Mouse (Mus musculus) megakaryocyte progenitor cell, adult 5-6 weeks (primary cell): ENCODE measurements around the gene Gm20604. TPM values are rescaled to one million over a fixed set of nuclear protein-coding genes. Genes with fewer than 3 reads are reported as not detected.

Experiments used
- ATAC-seq: replicated peaks from 2 replicates; pipeline ENCODE4 v1.8.0; 2016; ENCODE audit warnings: mild to moderate bottlenecking, moderate TSS enrichment, inconsistent platforms; ENCODE audit not compliant: poor library complexity
- total RNA-seq, 2 experiments: library from RNA; stranded (forward) in 1 of 2; stranded (reverse) in 1 of 2; fragments of 157-497, 149-512 nt in 1 of 2; fragments of 200-1000 nt in 1 of 2; gene quantifications; 2 replicates each; pipeline versions ENCODE4 v1.2.3 to v1.2.4; 2015 to 2017

Gene Gm20604
- total RNA-seq, 2 experiments from 2014 or later: 10.2 to 16.7 TPM

- peak; percentile 82 for ATAC-seq
Observed at GRCm38 (mm10) chr12:102743589-102744574, 14.6 kb downstream of the Gm20604 start, which contains the start of the genes Moap1 and Tmem251. Gene Moap1 (minus strand): TSS chr12:102743661. Gene Tmem251 (plus strand): TSS chr12:102743762.

DNA sequence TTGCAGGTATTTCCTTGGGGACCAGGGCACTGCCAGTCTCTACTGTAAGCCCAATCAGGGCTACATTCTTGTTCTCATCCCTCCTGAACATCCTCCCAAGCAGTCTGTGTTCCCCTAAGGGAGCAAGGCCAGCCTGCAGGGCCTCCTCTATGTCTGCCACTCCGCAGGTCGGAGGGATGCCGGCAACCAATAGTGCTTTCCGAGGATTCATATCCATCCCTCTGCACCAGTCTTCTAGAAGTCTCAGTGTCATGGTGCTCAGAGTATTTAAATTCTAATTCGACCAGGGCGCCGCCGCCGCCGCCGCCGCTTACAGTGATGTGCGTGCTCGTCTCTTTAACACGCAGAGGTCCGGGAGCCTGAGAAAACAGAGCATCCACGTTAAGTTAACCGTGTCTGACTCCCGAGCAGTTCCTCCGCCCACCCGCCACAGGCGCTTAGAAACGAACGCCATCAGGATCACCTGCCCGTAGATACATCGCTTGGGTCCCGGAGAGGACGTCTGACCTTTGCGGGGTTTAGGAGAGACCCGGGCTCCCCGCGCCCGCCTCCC, 15.4 kb downstream of the Gm20604 start:
- ATAC-seq: peak; percentile 18

DNA sequence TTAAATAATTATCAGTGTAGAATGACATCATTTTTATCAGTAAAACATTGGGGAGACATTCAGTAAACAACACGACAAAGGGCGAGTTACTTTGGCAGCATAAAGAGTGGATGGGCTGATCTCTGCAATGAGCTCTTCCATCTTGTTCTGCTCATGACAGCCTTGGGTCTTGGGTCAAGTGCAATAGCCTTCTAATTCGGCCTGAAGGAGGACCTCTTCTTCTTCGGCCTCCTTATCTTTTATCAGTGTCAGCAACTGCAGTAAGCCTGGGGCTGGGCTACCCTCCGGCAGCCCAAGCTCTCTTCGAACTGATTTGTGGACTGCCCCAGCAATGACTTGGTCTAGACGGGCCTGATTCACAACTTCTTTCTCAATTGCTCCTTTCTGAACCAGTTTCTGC, 16.4 kb downstream of the Gm20604 start:
- no peak for ATAC-seq

DNA sequence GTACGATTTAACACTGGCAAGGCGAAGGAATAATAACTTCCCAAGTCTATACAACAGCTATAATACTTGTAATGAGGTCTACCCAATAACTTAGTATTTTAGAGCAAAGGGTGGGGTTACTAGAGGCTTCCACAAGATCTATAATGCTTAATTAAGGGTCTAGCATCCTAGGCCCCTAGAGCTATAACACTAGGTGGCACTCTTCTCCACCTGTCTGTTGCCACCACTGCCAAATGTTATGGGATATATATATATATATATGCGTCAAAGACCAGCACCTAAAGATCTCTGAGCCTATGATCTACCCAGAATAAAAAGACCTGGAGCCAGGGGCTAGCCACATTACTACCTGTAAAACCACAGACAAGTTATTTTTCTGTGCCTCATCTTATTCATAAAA, 18.2 kb downstream of the Gm20604 start:
- ATAC-seq: peak; percentile 30

DNA sequence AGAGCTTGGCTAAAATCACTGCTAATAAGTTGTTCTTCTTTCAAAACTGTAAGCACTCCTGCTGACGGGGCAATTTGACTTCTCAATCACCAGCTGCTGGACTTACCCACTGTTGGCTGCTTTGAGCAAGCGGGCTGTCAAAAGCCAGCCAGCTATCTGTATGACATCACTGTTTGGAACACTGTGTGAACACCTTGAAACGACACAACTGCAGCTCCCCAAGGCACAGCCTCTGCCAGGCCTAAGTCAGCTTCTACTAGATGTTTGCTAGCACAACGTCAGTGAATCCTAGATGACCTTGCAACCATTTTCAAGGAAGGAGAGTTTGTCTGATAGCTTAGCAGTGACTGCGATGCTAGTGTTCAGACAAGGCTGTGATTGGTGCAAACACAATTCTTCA, 19.4 kb downstream of the Gm20604 start:
- ATAC-seq: no peak

- peak; percentile 87 for ATAC-seq
Observed at GRCm38 (mm10) chr12:102733381-102733780, 25.1 kb downstream of the Gm20604 start.

GRCm38 (mm10) chr12:102730798-102731619, 27.5 kb downstream of the Gm20604 start:
- no peak for ATAC-seq

GRCm38 (mm10) chr12:102729855-102730797, 28.3 kb downstream of the Gm20604 start:
- ATAC-seq: peak; percentile 88

- no peak for ATAC-seq
Observed at GRCm38 (mm10) chr12:102725761-102726175, 32.7 kb downstream of the Gm20604 start.

GRCm38 (mm10) chr12:102725146-102725545, 33.3 kb downstream of the Gm20604 start:
- ATAC-seq: no peak

DNA sequence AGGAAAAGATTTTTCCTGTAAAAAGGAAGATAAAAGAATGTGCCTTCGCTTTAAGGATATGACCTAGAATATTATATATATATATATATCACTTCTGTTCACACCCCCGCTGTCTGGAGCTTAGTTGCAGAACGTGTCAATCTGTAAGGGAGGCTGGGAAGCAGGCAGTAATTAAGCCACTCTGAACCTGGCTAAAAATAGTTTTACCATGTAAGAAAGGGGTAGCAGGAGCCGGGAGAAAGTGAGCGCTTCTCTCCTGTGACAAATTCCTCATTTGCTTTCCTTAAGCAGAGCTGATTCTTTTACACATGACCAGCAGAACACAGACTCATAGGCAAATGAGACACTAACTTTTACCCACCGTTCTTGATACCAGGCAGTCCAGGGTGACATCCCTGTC, 34.6 kb downstream of the Gm20604 start:
- no peak for ATAC-seq

GRCm38 (mm10) chr12:102722966-102723365, 35.5 kb downstream of the Gm20604 start:
- ATAC-seq: no peak

DNA sequence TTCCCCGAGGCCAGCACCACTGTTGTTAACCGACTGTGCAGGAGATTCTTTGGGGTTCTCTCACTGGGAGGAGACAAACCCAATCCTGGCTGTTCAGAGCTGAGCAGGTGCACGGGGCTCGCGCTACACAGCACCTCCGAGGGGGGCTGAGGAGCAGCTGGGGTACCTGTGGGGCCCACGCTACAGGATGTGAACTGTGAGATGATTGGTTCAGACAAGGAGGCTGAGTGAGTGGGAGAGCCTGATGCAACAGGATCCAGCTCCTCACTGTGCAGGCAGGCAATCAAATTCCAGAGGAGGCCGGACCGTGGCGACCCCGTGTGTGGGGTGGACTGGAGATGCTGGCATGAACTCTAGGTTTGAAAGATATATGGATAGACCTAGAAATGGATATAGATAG, 36.0 kb downstream of the Gm20604 start:
- ATAC-seq: no peak

DNA sequence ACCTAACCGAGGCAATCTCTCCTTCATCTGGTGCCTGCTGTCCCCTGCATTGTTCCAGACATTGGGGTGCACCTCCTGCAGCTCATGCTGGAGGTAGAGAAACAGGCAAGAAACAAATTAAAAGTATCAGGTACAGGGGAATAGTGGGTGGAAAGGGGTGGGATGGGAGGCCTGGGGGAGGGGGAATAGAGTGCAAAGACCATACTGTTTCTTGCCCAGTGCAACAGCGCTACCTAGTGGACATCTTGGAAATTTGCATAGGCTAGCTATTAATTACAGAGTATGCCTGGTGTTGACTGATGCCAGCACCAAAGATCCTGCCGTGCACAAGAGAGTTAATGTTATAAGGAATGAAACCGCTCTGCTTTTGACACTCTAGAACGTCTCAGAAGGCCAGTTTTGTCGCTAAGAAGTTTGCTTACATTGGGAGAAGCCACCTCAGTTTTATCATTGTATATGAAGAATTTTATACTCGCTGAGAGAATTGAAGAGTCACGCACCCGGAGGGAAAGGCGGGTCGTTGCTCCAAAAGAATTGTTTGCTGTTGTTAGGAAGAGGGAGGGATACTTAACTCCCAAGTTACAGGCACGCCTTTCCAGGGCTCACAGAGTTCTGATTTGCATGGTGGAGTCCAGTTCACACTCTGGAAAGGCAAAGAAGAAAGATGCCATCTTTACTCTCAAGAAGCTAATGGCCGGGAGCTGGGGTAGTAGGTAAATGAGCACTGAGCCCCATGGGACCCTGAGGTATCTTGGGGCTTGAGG, 38.7 kb downstream of the Gm20604 start:
- peak; percentile 83 for ATAC-seq

DNA sequence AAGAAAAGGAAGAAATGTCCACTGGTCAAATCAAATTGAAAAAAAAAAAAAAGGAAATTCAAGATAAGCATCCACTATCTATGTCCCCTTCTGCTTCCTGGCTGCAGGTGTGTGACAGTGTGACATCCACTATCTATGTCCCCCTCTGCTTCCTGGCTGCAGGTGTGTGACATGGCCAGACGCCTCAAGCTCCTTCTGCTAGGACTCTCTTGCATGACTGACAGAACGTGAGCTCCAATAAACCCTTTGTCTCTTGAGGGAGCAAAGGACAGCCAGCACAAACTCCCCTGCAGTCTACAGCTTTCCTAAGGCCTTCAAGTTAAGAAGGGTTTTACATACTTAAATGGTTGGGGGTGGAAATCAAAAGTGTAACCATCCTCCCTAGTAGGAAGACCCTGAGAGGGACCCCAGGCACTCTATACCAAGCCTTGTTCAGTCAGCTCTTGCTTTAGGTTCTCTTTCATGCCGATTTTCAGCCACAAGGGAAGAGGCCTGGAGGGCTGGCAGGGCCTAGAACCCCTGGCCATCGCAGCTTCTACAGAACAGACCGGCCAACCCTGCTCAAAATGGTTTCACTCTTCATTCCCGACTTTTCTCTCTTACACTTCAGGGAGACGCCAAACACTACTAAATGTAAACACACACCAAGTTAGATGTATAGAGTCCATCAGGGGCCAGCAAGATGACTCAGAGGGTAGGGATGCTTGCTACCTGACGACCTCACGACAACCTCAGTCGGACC, 43.6 kb downstream of the Gm20604 start:
- peak; percentile 20; the same call in 1 of the 2 replicates for ATAC-seq

- no peak for ATAC-seq
Observed at GRCm38 (mm10) chr12:102714116-102714515, 44.4 kb downstream of the Gm20604 start.

DNA sequence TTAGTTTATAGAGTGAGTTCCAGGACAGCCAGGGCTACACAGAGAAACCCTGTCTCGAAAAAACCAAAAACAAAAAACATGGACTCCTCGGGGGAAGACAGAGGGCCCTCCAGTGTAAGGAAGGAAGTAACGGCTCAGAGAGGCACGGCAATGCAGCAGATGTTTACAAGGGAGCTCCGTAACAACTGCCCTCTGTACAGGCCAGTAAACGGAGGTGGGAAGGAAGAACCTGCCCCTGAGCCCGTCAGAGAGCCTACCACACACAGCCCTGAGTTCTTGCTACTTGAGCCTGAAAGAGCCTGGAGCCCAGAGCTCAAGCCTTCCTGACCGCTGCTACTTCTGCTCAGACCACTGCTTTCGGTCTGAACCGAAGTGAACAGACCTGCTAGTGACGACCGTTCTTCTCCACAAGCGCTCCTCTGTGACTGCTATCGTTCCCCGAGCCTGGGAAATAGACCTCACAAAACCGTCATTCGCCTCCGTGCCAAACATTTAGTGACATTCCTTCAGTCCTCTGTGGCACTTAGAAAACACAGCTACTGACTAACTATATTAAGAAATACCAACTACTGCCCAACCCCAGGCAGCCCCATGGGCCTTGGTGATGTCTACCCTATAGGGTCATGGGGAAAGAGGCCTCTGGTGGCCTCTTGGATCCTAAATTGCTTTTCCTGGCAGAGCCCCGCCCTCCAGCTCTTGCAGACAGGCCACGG, 45.2 kb downstream of the Gm20604 start:
- ATAC-seq: peak; percentile 54

GRCm38 (mm10) chr12:102710851-102711375, 47.6 kb downstream of the Gm20604 start:
- no peak for ATAC-seq
